In genomic region chr2:65285380-65285779, GRCm38 (mm10) we compare ENCODE assay signal across 10 mouse cellular contexts. TPM values are rescaled to one million over a fixed set of nuclear protein-coding genes. Genes with fewer than 3 reads are reported as not detected.
DNase-seq lines count a peak whose midpoint lies in the region; ATAC-seq and TF ChIP-seq lines count a peak whose summit lies in the region.
"Had no signal": no experiment of that assay in that cellular context is flagged by ENCODE, and none has a peak within 500 bp of the region (broad histone marks: within the 10 kb centered on the region; RNA-seq: fewer than 3 reads in every experiment).

No protein-coding gene starts in this region.

- H3K4me3 ChIP-seq in left cerebral cortex, adult 2 months: no peak overlapping the region
- H3K4me3 ChIP-seq: limb, embryonic 12.5 days had no signal

- POLR2A ChIA-PET in Patski (lab: Charles Lee): no interaction called here

- CTCF ChIA-PET in Patski (lab: Charles Lee): interaction anchor here (0.9 to 2.4 kb wide), 5 partner anchors 9 to 66 kb away, joined by 3 to 11 read pairs (median 3); no protein-coding TSS in a partner anchor

- H3K27ac ChIP-seq in left cerebral cortex, adult 2 months: no peak overlapping the region
- H3K27ac ChIP-seq: limb, embryonic 12.5 days had no signal

- peak; percentile 4 for DNase-seq in cerebellum, adult 9-11 months
- DNase-seq in cerebellum, postnatal 4 days (ENCODE audit: low spot score in 2 of 2): no peak
- DNase-seq in left cerebral cortex, adult 11 months (ENCODE audit: low spot score): peak; percentile 2
- DNase-seq in left cerebral cortex, adult 2 months (ENCODE audit: extremely low spot score in 1 of 2, low spot score in 2 of 2): no peak
- peak; percentile 59 for DNase-seq in Patski (ENCODE audit: low read depth, low spot score)
- DNase-seq in kidney, postnatal 25 days: peak; percentile 16 to 56
- DNase-seq in gastrocnemius, postnatal 36 days: no peak
- DNase-seq: right cerebral cortex, postnatal 25 days had no signal

- ATAC-seq in Patski: peak; percentile 97
- ATAC-seq in megakaryocyte-erythroid progenitor cell, adult 5-6 weeks (replicated peaks; ENCODE audit: low FRiP score, low TSS enrichment, poor library complexity, severe bottlenecking): no peak

- intact Hi-C loops in left cerebral cortex, adult 2 months (cut with DNase I): no loop called here
- intact Hi-C loops in gastrocnemius, postnatal 36 days (cut with DNase I): no loop called here

- in situ Hi-C loops in Patski (cut with MboI; ENCODE audit: low pct_unique_long_range_greater_than_20kb): no loop called here

- no peak for TF ChIP-seq CTCF in left cerebral cortex, adult 2 months (IDR thresholded peaks at IDR 0.05)
- no peak for TF ChIP-seq CTCF in Patski (IDR thresholded peaks at IDR 0.05)

- no peaks in the 10 kb centered on the region for H3K27me3 ChIP-seq in Patski
- H3K27me3 ChIP-seq: limb, embryonic 12.5 days had no signal

RNA-seq across cellular contexts. Expression of gene Cobll1, which starts 46.2 kb away (rescaled TPM):
- 1 to 10 TPM; 7.0 to 7.1 TPM for total RNA-seq in left cerebral cortex, adult 2 months (2021)
- 71.0 TPM for polyA plus RNA-seq in Patski (2021)
- 1 to 10 TPM; 2.9 to 5.0 TPM for total RNA-seq in gastrocnemius, postnatal 36 days (2021)
- total RNA-seq in megakaryocyte-erythroid progenitor cell, adult 5-6 weeks (2014; fragmentation: Nextera tagmentation): 2.7 and 6.5 TPM in 2 replicates
- 0.91 and 1.1 TPM in 2 replicates for total RNA-seq in megakaryocyte-erythroid progenitor cell, adult 5-6 weeks (2017)

Comparison
In these comparisons a context has a peak if more than half of its experiments do, and no peak if none do; other contexts are left out.
1. DNase-seq: peak in cerebellum, adult 9-11 months (single experiment), left cerebral cortex, adult 11 months (single experiment), Patski (single experiment) and kidney, postnatal 25 days (2 of 2); none in cerebellum, postnatal 4 days (0 of 2), left cerebral cortex, adult 2 months (0 of 2) and gastrocnemius, postnatal 36 days (0 of 2).